Mouse (Mus musculus) kidney, adult 2 months (tissue): ENCODE measurements at regions not wholly inside any gene's neighbourhood (a gene's known extent, or its start where the extent isn't known, plus 50 kb on each side); places are given as distances from the start of the nearest gene placed in this dataset.

Source experiments
- CTCF ChIP-seq: fragments of 200-500 bp; conservative IDR thresholded peaks from 2 replicates; pipeline ENCODE4 v1.5.1; 2011; ENCODE audit warnings: low read depth, mild to moderate bottlenecking, control low read depth, low read length, moderate library complexity, mixed read lengths; ENCODE audit not compliant: insufficient read depth, insufficient read length
- POLR2A ChIP-seq: fragments of 200-500 bp; IDR thresholded peaks from one replicate; pipeline ENCODE4 v1.6.1; 2011; ENCODE audit warnings: low read depth, low read length, control low read depth

DNA sequence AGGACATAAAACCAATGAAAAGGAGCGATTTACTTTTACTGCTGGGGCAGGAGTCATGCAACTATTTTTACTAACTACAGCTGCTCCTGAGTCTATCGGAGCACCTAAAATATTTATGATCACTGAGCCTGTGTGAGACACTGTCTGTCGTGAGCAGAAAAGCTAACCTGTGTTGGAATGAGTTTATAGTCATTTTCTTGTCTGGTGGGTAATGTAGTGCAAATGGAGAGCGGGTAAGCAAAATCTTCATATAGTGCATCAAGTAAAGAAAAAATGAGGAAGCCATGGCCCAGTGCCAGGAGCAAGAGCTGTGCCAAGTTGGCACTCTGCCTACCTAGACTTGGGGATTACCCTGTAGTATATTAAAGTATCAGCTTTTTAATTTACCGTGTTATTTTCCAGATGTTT, 1363.1 kb upstream of the Got2 start:
- TF ChIP-seq CTCF (no peak), POLR2A (no peak)
